Mouse (Mus musculus): ENCODE data around the gene Cacna1d. TPM values are rescaled to one million over a fixed set of nuclear protein-coding genes. Genes with fewer than 3 reads are reported as not detected.

Gene Cacna1d
- total and polyA plus RNA-seq, 3 experiments: not detected

DNA sequence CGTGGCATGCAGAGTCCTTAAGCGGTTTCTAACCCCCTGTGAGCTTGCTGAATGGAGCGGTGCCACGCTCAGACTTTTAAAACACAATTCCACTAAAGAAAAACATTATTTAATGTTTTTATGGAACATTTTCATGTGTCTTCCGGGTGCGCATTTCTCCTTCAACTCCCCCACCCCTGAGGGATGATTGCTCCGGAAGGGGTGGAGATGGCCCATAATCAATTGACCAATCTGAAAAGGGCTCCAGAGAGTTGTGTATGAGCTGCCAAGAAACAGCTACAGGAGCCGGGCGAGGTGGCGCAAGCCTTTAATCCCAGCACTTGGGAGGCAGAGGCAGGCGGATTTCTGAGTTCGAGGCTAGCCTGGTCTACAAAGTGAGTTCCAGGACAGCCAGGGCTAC, 38.2 kb upstream of the Cacna1d start:
- Histone ChIP-seq H3K27me3 (ENCODE audit: control insufficient read depth in 1 of 2, insufficient read depth in 2 of 2, low read length in 2 of 2) (no peaks in the 10 kb centered on the region), H3K9me3 (replicated peaks; ENCODE audit: insufficient read depth, low read length) (no peaks in the 10 kb centered on the region), H3K79me2 (ENCODE audit: control insufficient read depth, insufficient read depth, low read length, poor library complexity) (no peaks in the 10 kb centered on the region), H3K36me3 (ENCODE audit: control insufficient read depth in 1 of 2, insufficient read depth in 2 of 2, low read length in 2 of 2) (no peaks in the 10 kb centered on the region; a peak in 1 of 4 replicates), H3K9ac (ENCODE audit: control insufficient read depth, low read depth, low read length, poor library complexity, severe bottlenecking) (no peak overlapping the region), H3K4me1 (ENCODE audit: control insufficient read depth in 1 of 2, insufficient read depth in 2 of 2, low read length in 2 of 2) (no peaks in the 10 kb centered on the region), H3K4me3 (ENCODE audit: control insufficient read depth in 1 of 2, insufficient read depth in 1 of 2, low read depth in 2 of 2, low read length in 2 of 2) (no peak overlapping the region), H3K27ac (ENCODE audit: control insufficient read depth, low read depth, low read length) (no peak overlapping the region)
- TF ChIP-seq USF1 (IDR thresholded peaks at IDR 0.05; ENCODE audit: low read depth, low read length): no peak
- no peak for TF ChIP-seq HCFC1 (IDR thresholded peaks at IDR 0.05; ENCODE audit: low read depth, low read length)
- TF ChIP-seq ZMIZ1 (IDR thresholded peaks at IDR 0.05; ENCODE audit: low read depth, low read length): no peak
- TF ChIP-seq CHD2 (IDR thresholded peaks at IDR 0.05; ENCODE audit: low read length): no peak
- no peak for TF ChIP-seq KAT2A (conservative IDR thresholded peaks at IDR 0.05; ENCODE audit: low read depth, low read length)
- TF ChIP-seq ETS1 (IDR thresholded peaks at IDR 0.05; ENCODE audit: low read depth, low read length): no peak
- TF ChIP-seq POLR2A (IDR thresholded peaks at IDR 0.05; ENCODE audit: control insufficient read depth in 1 of 2, insufficient read depth in 1 of 2, low read depth in 1 of 2, low read length in 2 of 2, poor library complexity in 1 of 2): no peak
- TF ChIP-seq UBTF (IDR thresholded peaks at IDR 0.05; ENCODE audit: borderline replicate concordance, insufficient read depth, low read depth, low read length): no peak
- no peak for TF ChIP-seq TCF12 (IDR thresholded peaks at IDR 0.05; ENCODE audit: low read depth, low read length)
- TF ChIP-seq ELF1 (IDR thresholded peaks at IDR 0.05; ENCODE audit: low read depth, low read length): no peak
- TF ChIP-seq MXI1 (IDR thresholded peaks at IDR 0.05; ENCODE audit: low read depth, low read length): no peak
- TF ChIP-seq BHLHE40 (IDR thresholded peaks at IDR 0.05; ENCODE audit: borderline replicate concordance, low read depth, low read length): no peak
- TF ChIP-seq NRF1 (IDR thresholded peaks at IDR 0.05; ENCODE audit: insufficient read depth, low read depth, low read length, poor library complexity, severe bottlenecking): no peak
- no peak for TF ChIP-seq SIN3A (IDR thresholded peaks at IDR 0.05; ENCODE audit: low read length)
- TF ChIP-seq RCOR1 (IDR thresholded peaks at IDR 0.05; ENCODE audit: low read depth, low read length): no peak
- TF ChIP-seq GABPA (IDR thresholded peaks at IDR 0.05; ENCODE audit: low read depth, low read length): no peak
- no peak for TF ChIP-seq MAX (IDR thresholded peaks at IDR 0.05; ENCODE audit: low read length)
- TF ChIP-seq TAL1 (IDR thresholded peaks at IDR 0.05; ENCODE audit: low read length): no peak
- no peak for DNase-seq (ENCODE audit: low read depth, low spot score)

DNA sequence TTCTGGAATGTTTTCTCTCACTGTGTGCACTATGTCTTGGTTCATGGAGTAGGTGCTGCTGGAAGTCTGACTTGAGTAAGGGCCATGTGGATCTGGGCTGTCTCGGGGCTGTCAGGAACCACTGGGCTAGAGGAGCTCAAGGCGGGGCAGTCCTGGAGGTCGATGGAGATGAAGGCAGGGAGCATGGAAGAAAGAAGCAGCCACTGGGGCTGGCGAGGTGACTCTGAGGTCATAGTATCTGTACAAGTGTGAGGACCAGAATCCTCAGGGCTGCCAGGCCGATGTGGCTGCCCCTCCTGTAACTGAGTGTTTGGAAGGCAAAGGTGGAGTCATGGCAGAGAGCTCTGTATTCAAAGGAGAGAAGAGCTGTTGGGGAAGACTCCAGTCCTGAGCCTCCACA, 37.7 kb upstream of the Cacna1d start:
- H3K79me2 ChIP-seq (ENCODE audit: control insufficient read depth, insufficient read depth, low read length, poor library complexity): no peaks in the 10 kb centered on the region
- no peak for DNase-seq (ENCODE audit: low read depth, low spot score)
- no peaks in the 10 kb centered on the region; a peak in 1 of 4 replicates for H3K36me3 ChIP-seq (ENCODE audit: control insufficient read depth in 1 of 2, insufficient read depth in 2 of 2, low read length in 2 of 2)
- no peaks in the 10 kb centered on the region for H3K9me3 ChIP-seq (replicated peaks; ENCODE audit: insufficient read depth, low read length)
- no peak overlapping the region for H3K4me3 ChIP-seq (ENCODE audit: control insufficient read depth in 1 of 2, insufficient read depth in 1 of 2, low read depth in 2 of 2, low read length in 2 of 2)
- TF ChIP-seq UBTF (IDR thresholded peaks at IDR 0.05; ENCODE audit: borderline replicate concordance, insufficient read depth, low read depth, low read length) (no peak), EP300 (IDR thresholded peaks at IDR 0.05; ENCODE audit: low read depth in 1 of 2, low read length in 2 of 2) (no peak), RAD21 (IDR thresholded peaks at IDR 0.05; ENCODE audit: low read depth, low read length) (no peak), NELFE (IDR thresholded peaks at IDR 0.05; ENCODE audit: low read depth, low read length) (no peak), CHD2 (IDR thresholded peaks at IDR 0.05; ENCODE audit: low read length) (no peak), USF1 (IDR thresholded peaks at IDR 0.05; ENCODE audit: low read depth, low read length) (no peak), MEF2A (IDR thresholded peaks at IDR 0.05; ENCODE audit: extremely low read depth, insufficient replicate concordance, low read depth, low read length, poor library complexity, severe bottlenecking) (no peak), MYC (IDR thresholded peaks at IDR 0.05; ENCODE audit: low read depth, low read length) (no peak)
- no peak overlapping the region for H3K27ac ChIP-seq (ENCODE audit: control insufficient read depth, low read depth, low read length)
- no peaks in the 10 kb centered on the region for H3K4me1 ChIP-seq (ENCODE audit: control insufficient read depth in 1 of 2, insufficient read depth in 2 of 2, low read length in 2 of 2)
- no peak overlapping the region for H3K9ac ChIP-seq (ENCODE audit: control insufficient read depth, low read depth, low read length, poor library complexity, severe bottlenecking)
- no peaks in the 10 kb centered on the region for H3K27me3 ChIP-seq (ENCODE audit: control insufficient read depth in 1 of 2, insufficient read depth in 2 of 2, low read length in 2 of 2)

Measured in MEL (cell line).